Mouse (Mus musculus) left cerebral cortex, adult 9 months (tissue): ENCODE results near the gene Banf2.

Source experiments
- DNase-seq, 2 experiments: peaks; one replicate each; pipeline ENCODE4 v3.0.0; 2022; ENCODE audit warnings: low spot score in 2 of 2

The Banf2 gene

GRCm38 (mm10) chr2:144025361-144025760 is 7.5 kb upstream of the Banf2 start:
- no peak for DNase-seq

GRCm38 (mm10) chr2:144026456-144026855 is 6.4 kb upstream of the Banf2 start:
- DNase-seq: no peak

DNA sequence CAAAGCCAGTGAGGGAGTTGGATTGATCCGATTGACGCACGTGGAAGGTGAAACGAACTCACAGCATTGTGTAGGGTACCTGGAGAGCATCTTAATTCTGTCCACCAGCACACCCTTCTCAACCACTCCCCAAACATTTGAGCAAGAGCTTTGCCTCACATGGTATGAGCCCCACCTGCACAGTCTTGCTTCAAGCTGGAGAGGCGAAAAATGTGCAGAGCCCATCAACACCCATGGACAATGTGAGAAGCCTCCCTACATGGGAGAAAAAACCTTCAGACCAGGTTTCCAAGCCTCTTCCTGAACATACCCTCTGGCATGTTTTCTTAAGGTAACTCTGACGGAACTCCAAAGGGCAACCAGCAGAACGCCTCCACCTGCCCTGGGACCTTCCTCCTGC is 2.1 kb upstream of the Banf2 start:
- no peak for DNase-seq

DNA sequence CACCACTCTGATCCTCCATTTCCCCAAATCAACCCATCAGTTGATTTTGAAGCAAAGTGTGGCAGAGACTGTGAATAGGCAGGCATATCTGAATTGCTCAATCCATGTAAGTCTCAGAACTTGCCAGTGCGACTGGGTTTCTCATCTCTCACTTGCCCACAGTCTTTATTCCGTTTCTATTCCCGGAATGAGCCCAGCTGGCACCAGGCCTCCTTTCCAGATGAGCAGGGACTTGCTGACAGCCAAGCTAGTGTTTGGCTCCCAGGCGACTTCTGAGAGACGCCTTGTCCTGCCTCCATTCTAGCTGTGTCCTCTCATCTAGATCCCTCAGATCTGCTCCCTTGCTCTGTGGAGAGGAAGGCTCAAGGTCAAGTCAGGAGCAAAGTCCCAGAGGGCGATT is 11.9 kb downstream of the Banf2 start:
- DNase-seq: peak; percentile 62 to 85

DNA sequence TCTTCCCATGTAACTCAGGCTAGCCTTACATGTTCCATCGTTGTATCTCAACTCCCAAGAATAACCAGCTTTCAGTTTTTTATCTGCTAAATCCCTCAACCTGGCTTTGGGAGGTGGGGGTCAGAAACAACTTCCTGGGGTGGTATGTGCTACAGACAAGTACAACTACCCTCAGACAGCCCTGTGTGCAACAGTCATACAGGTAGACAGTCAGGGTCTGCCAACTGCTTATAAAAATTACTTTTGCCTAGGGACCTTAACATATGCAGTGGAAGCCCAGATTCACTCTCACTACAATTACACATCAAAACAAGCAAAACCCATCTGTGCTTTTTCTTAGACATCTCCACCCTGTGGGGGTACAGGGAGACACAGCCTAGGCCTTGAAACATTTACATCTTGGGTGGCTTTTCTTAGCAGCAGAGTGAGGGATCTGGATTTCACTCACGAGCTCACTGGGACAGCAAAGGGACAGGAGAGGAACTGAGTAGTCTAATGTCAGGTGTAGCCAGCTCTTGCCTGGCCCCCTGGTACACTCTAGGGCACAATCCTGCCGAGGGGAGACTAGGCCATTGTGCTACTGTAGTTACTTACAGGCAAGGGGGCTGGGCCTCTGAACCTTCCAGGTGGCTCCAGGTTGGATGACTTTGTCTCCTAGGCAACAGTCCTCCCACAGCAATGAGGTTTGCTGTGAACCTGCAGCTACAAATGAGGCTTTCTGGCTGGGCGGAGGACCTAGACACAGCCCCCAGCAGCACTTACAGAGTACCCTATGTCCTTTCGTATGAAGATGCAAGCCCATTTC is 13.1 kb downstream of the Banf2 start:
- DNase-seq: peak; percentile 45 to 51

GRCm38 (mm10) chr2:144046916-144047315 is 14.1 kb downstream of the Banf2 start:
- no peak for DNase-seq

DNA sequence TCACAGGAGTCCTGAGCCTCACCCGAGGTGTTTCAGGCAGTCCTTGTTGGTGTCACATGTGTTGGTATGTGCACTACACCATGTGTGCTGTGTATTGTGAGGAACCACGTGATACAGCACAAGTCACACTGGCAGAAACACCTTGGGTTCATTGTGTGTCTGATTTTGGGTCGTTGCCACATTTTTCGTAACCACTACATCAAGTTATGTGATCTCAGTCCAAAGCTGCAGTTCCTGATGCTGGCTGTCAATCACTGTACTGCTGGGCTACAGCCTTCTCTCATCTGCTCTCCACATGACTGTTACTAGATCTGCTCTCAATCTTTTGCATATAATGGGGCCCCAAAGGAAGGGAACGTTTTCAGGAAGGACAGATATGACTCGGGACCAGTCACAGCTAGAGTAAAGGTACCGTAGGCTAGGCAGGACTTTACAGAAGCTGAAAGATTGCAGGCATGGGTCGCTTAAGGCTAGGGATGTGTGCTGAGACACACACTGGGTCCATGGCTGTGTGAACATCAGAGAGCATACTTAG is 17.4 kb downstream of the Banf2 start:
- no peak for DNase-seq

- no peak for DNase-seq
Observed at GRCm38 (mm10) chr2:144050861-144051260, 18.0 kb downstream of the Banf2 start.

- peak; percentile 32 to 67 for DNase-seq
Observed at GRCm38 (mm10) chr2:144052410-144053065, 19.7 kb downstream of the Banf2 start.

- DNase-seq: no peak
Observed at GRCm38 (mm10) chr2:144057735-144058134, 24.9 kb downstream of the Banf2 start.

- no peak for DNase-seq
Observed at GRCm38 (mm10) chr2:144061701-144062100, 28.8 kb downstream of the Banf2 start.

DNA sequence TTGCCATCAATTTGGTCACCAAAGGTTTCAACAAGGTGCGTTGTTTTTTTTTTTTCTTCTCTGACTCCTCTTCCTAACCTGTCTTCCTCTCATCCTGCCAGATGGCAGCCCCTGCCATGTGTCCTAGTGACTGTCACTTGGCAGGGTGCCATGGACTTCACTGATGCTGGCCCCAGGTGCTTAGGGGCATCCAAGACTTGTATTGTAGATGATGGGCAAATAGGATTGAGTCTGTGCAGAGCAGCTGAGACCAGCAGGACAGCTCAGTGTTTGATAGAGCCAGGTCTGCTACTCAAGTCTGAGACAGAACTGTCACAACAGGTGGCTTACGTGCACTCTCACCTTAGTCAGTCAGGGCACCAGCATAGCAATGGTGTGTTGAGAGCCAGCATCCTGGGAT is 32.6 kb downstream of the Banf2 start:
- no peak for DNase-seq

DNA sequence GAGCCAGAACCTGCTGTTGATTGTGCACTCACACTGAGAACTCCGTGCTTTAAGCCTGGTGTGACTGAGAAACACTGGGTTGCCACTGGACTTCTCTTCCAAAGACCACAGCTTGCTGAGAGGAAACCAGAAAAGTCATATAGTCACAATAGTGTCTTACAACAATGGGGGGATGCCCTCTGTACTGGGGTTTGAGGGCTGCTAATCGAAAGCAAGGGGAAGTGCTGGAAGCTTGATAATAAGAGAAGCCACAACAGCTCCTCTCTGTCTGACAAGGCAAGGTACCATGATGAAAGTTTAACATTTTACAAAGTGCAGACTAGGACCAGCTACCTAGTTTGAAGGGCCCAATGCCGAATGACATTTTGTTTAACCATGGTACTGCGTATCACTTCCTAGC is 36.8 kb downstream of the Banf2 start:
- DNase-seq: no peak

DNA sequence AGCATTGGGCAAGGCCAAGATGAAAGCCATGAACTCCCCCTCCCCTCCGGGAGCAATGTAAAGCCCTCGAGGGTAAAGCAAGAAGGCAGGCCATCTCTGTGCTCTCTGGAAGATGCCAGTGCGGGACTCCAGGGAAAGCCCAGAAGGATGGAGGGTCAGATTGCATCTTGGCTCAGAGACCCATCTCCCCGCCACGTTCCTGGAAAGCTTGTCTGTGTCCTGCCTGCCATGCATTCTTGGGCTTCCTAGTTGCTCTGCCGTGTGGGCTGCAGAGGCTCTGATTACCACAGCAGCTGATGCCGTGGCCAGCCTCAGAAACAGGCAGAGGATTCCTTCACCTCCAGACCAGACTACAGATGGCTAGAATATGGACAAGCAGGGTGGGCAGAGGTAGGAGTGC is 37.6 kb downstream of the Banf2 start:
- no peak for DNase-seq

- DNase-seq: no peak
Observed at GRCm38 (mm10) chr2:144072642-144073041, 39.8 kb downstream of the Banf2 start.

DNA sequence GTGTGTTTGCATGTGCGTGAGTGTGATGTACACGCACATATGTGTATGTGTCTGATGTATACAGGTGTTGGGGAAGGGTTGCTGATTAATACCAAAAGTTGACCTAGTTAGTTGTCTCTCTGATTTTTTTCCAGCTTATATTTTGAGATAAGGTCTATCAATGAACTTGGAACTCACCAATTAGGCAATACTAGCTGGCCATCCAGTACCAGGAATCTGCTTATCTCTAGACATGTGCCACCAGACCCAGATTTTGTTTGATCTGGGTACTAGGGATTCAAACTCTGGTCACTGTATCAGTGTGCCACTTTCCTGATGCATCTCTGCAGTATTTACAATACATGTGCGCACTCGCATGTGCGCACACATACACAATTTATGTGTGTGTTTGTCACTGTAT is 41.2 kb downstream of the Banf2 start:
- DNase-seq: no peak

- no peak for DNase-seq
Observed at GRCm38 (mm10) chr2:144076625-144077024, 43.8 kb downstream of the Banf2 start.

DNA sequence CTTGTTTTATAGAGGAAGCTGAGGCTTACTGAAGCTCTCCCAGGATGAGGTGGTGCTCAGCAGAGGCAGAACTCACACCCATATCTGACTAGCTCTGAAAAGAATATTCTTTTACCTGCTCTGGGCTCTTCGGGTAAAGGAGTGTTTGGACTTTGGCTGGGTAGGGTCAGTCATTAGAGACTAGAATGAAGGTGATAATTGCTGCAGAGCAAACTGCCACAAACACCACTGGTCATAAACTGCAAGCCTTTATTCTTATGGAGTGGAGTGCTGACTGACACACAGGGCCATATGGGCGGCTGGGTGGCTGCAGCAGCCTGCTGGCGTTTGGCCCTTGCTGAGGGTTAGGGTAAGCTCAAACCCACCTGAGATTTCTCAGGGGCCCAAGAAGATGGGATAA is 46.0 kb downstream of the Banf2 start:
- no peak for DNase-seq

DNA sequence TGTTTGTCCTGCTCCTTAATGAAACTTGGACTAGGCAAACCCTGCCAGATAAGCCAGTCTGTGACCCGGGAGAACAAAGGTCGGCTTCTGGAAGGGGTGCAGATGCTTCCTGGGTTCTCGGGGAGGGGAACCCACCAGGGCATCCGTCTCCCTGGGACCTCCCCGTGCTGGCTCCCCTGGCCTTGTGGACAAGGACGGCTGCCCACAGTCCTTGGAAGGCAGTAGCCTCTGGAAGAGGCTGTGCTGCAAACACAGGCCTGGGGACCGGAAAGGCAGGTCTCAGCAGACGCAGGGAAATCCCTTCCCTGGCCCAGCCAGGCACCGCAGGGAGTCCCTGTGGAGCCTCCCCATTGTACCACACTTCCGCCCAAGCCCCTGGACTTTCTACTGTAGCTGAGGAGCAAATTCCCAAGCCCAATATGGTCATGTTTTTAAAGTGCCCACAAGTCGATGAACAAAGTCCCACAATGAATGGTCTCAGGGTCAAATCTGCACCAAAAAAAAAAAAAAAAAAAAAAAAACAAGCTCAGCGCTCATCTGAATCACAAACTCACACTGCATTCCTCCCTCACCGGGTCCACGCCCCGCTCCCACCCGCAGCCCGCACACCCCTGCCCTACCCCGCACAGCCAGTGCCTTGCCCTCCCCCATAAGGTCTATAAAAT is 53.5 kb downstream of the Banf2 start:
- no peak for DNase-seq

DNA sequence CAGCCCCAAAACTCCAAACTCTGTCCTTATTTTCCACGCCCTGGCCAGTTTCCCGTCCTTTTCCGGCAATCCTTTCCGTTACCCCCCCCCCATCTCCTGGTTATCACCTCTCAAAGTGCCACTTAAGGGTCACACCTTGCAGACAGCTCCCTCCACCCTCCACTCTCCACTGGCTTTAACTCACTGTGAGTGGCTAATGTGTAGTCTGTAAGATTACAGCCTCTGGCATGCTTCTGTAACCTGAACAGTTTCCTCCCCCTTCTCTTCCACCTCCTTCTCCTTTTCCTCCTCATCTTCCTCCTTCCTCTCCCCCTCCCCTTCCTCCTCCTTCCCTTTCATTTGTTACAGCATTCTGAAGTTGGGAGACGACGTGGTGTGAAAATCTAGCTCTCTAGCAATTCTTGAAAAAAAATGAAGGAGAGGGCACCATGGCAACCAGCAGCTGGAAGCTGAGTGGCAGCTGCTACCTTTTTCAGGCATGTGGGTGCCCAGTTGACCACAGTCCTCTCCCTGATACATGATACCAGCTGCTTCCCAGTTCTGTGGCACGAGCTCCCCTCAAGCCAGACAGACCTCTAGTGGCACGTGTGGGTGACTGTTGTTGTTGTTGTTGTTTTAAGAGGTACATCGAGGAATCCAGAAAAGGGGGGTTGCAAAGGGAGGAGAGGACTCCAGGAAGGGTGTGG is 55.2 kb downstream of the Banf2 start:
- no peak for DNase-seq

- DNase-seq: no peak
Observed at GRCm38 (mm10) chr2:144092767-144093166, 59.9 kb downstream of the Banf2 start.

DNA sequence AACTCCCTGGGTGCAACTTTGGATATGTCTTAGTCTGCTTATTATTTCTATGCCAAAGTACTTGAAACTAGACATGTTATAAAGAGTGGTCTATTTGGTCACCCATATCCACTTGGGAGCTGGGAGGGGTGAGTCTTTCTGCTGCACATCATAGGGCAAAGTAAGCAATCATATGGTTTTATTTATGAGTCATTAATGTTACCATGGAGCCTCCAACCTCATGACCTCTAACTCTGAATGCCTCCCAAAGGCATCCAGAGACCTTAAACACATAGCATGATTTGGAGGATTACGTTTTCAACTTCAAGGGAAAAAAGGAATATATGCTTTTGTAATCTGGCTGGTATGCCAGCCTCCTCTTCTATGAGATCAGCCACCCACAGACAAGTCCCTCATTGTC is 61.9 kb downstream of the Banf2 start:
- no peak for DNase-seq
